Mouse (Mus musculus) kidney, adult 2 months (tissue): ENCODE results near the gene Isca2.

Experiments used
- CTCF ChIP-seq: fragments of 200-500 bp; conservative IDR thresholded peaks from 2 replicates; pipeline ENCODE4 v1.5.1; 2011; ENCODE audit warnings: low read depth, mild to moderate bottlenecking, control low read depth, low read length, moderate library complexity, mixed read lengths; ENCODE audit not compliant: insufficient read depth, insufficient read length
- POLR2A ChIP-seq: fragments of 200-500 bp; IDR thresholded peaks from one replicate; pipeline ENCODE4 v1.6.1; 2011; ENCODE audit warnings: low read depth, low read length, control low read depth

GRCm38 (mm10) chr12:84812004-84812403 is 39.0 kb downstream of the Isca2 start:
- TF ChIP-seq CTCF, result no peak
- no peak for TF ChIP-seq POLR2A
